Mouse (Mus musculus) ES-E14 (cell line): ENCODE measurements around the gene Tnfsf4.

Experiments used
- CHD2 ChIP-seq: IDR thresholded peaks from 2 replicates; pipeline ENCODE4 v1.6.1; 2014; ENCODE audit warnings: mild to moderate bottlenecking, low read depth, low read length, inconsistent platforms
- HCFC1 ChIP-seq: IDR thresholded peaks from 2 replicates; pipeline ENCODE4 v1.6.1; 2012; ENCODE audit warnings: low read length, inconsistent platforms, borderline replicate concordance; ENCODE audit not compliant: insufficient read depth
- MAFK ChIP-seq: IDR thresholded peaks from 2 replicates; pipeline ENCODE4 v1.6.1; 2014; ENCODE audit warnings: mild to moderate bottlenecking, low read depth, low read length, inconsistent platforms; ENCODE audit not compliant: insufficient read depth
- ZC3H11A ChIP-seq: IDR thresholded peaks from 2 replicates; pipeline ENCODE4 v1.6.1; 2012; ENCODE audit warnings: low read depth, mild to moderate bottlenecking, inconsistent platforms, low read length, borderline replicate concordance
- ZNF384 ChIP-seq: IDR thresholded peaks from 2 replicates; pipeline ENCODE4 v1.6.1; 2012; ENCODE audit warnings: low read depth, low read length, inconsistent platforms

DNA sequence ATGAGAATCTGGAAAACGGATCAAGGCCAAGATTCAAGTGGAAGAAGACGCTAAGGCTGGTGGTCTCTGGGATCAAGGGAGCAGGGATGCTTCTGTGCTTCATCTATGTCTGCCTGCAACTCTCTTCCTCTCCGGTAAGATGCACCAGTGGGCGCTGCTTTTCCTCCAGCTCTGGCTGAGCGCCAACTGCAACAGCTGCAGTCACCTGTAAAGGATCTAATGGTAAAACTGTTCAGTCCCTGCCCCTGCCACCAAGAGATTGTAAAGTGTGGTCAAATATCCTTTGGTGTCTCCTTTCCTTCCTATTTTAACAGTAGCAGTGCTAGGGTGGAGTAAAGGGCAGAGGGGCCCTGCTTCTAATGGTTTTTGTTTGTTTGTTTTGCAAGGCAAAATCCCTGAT lies 401 bp downstream of the Tnfsf4 start:
- TF ChIP-seq CHD2 = no peak
- TF ChIP-seq HCFC1 = no peak
- TF ChIP-seq MAFK = no peak
- no peak for TF ChIP-seq ZNF384
- no peak for TF ChIP-seq ZC3H11A
